Mouse (Mus musculus) layer of hippocampus, adult 9-11 months (tissue): ENCODE data around the gene Elovl5.

Experiments used
- DNase-seq: peaks from one replicate; pipeline ENCODE4 v3.0.0; 2022

Elovl5 gene

GRCm38 (mm10) chr9:77917074-77917621 is at the start of gene Elovl5:
Gene Elovl5, plus strand, starts transcription at chr9:77917364.
- peak; percentile 97 for DNase-seq

GRCm38 (mm10) chr9:77891501-77891900 is 25.7 kb upstream of the Elovl5 start:
- no peak for DNase-seq

- no peak for DNase-seq
Observed at GRCm38 (mm10) chr9:77898551-77898950, 18.6 kb upstream of the Elovl5 start.

GRCm38 (mm10) chr9:77904133-77904532 is 13.0 kb upstream of the Elovl5 start:
- DNase-seq, result no peak

GRCm38 (mm10) chr9:77909572-77910269 is 7.4 kb upstream of the Elovl5 start:
- no peak for DNase-seq

GRCm38 (mm10) chr9:77910270-77911240 is 6.6 kb upstream of the Elovl5 start:
- DNase-seq, result peak; percentile 94

- DNase-seq, result no peak
Observed at GRCm38 (mm10) chr9:77911508-77912229, 5.5 kb upstream of the Elovl5 start.

GRCm38 (mm10) chr9:77912246-77912645 is 4.9 kb upstream of the Elovl5 start:
- no peak for DNase-seq

- no peak for DNase-seq
Observed at GRCm38 (mm10) chr9:77914616-77915015, 2.5 kb upstream of the Elovl5 start.

- no peak for DNase-seq
Observed at GRCm38 (mm10) chr9:77915791-77916190, 1.4 kb upstream of the Elovl5 start.

GRCm38 (mm10) chr9:77917622-77918131 is 513 bp downstream of the Elovl5 start:
- no peak for DNase-seq

- DNase-seq, result no peak
Observed at GRCm38 (mm10) chr9:77918211-77918610, 1.0 kb downstream of the Elovl5 start.

GRCm38 (mm10) chr9:77918961-77919670 is 2.0 kb downstream of the Elovl5 start:
- no peak for DNase-seq

- DNase-seq, result no peak
Observed at GRCm38 (mm10) chr9:77920481-77920880, 3.3 kb downstream of the Elovl5 start.

- no peak for DNase-seq
Observed at GRCm38 (mm10) chr9:77921366-77922260, 4.4 kb downstream of the Elovl5 start.

GRCm38 (mm10) chr9:77923774-77924173 is 6.6 kb downstream of the Elovl5 start:
- no peak for DNase-seq

- DNase-seq, result no peak
Observed at GRCm38 (mm10) chr9:77924199-77924598, 7.0 kb downstream of the Elovl5 start.

GRCm38 (mm10) chr9:77926151-77926550 is 9.0 kb downstream of the Elovl5 start:
- DNase-seq, result no peak

- no peak for DNase-seq
Observed at GRCm38 (mm10) chr9:77926911-77927310, 9.7 kb downstream of the Elovl5 start.

- DNase-seq, result no peak
Observed at GRCm38 (mm10) chr9:77927431-77927830, 10.3 kb downstream of the Elovl5 start.

- no peak for DNase-seq
Observed at GRCm38 (mm10) chr9:77928769-77929168, 11.6 kb downstream of the Elovl5 start.
